Mouse (Mus musculus): ENCODE measurements around the gene C3.
A peak's percentile ranks its signal among the peaks of the same experiment; 100 is the strongest.

Gene C3

GRCm38 (mm10) chr17:57219167-57219883, 8.6 kb downstream of the C3 start:
- peak; percentile 72 for DNase-seq (ENCODE audit: low spot score)

- no peak for DNase-seq (ENCODE audit: low spot score)
These were observed 9.5 kb downstream of the C3 start for GRCm38 (mm10) chr17:57218335-57218900.

DNA sequence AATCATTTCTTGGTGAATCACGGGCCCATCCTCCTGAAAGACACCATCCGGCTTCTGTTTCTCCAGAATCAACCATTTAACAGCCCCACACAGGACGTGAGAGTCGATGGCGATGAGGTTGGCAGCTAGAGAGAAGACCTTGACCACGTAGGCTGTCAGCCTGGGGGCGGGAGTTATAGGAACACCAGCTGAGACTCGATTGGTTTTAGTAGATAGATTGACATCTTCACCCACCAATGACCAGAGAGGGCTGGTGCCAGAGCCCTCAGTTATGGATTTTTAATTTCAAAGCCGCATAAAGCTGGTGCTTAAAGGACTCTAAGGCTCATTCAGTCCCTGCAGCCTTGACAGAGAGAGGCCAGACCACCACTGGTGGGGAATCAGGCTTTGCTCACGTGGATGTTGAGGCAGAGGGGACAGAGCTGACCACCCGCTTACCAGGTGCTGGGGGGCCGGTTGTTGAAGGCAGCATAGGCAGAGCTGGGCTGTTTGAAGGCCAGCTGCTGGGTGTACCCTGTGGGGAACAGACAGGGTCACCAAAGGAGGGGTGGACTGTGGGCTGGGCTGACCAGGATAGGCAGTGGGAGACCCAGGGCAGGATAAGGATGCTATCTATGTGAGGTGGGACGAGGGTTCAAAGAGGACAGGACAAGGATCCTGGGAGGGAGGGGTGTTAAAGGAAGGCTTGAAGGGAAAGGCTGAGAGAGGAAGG, 13.1 kb downstream of the C3 start:
- DNase-seq (ENCODE audit: low spot score): no peak

GRCm38 (mm10) chr17:57211501-57211900, 16.4 kb downstream of the C3 start:
- no peak for DNase-seq (ENCODE audit: low spot score)

- no peak for DNase-seq (ENCODE audit: low spot score)
These were observed 18.6 kb downstream of the C3 start for GRCm38 (mm10) chr17:57209330-57209729.

DNA sequence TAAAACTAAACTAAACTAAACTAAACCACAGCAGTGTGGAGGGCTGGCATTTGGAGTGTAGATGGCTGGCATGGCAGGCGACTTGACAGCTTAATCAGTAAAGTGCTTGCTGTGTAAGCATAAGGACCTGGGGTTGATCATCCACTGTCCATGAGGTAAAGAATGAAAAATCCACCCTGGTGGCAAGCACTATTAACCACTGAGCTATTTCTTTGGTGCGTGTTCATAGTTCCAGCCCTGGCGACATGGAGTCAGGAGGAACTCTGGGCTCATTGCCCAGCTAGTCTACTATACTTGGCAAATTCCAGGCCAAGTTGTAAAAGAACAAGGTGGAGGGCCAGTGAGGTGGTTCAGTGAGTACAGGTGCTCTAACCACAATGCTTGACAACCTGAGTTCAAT, 20.0 kb downstream of the C3 start:
- DNase-seq (ENCODE audit: low spot score): no peak

DNA sequence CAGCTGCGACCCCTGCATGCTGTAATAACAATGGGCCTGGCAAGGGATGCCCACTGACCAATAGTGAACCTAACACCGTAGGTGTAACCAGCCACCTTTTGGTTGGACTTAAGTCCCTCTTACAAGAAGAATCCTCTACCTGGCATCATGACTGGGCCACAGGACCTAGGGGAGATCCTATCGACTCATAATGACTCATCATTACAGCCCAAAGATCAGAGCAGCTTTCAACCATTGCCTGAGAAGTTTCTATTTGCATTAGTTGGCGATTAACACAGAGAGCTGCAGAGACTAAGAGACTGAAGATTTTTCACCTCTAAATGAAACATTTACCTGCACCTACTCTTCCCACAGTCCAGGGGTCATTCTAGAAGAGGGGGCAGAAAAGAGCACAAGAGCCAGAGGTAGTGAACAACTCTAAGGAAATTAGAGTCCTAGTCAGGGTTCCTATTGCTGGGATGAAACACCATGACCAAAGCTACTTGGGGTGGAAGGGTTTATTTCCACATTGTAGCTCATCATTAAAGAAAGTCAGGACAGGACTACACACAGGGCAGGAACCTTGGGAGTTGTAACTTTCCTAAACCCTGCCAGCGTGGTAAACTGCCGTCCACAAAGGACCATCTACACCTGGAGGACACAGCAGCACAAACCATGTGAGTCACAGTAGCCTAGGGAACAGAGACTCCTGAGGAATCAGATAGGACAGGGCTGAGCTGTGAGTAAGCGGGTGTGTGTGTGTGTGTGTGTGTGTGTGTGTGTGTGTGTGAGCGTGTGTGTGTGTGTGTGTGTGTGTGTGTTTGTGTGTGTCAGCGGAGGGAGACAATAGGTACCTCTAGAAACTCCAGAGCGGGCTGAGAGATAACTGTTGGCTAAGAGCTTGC, 25.9 kb downstream of the C3 start:
- no peak for DNase-seq (ENCODE audit: low spot score)

GRCm38 (mm10) chr17:57198252-57198651, 29.7 kb downstream of the C3 start:
- no peak for DNase-seq (ENCODE audit: low spot score)

DNA sequence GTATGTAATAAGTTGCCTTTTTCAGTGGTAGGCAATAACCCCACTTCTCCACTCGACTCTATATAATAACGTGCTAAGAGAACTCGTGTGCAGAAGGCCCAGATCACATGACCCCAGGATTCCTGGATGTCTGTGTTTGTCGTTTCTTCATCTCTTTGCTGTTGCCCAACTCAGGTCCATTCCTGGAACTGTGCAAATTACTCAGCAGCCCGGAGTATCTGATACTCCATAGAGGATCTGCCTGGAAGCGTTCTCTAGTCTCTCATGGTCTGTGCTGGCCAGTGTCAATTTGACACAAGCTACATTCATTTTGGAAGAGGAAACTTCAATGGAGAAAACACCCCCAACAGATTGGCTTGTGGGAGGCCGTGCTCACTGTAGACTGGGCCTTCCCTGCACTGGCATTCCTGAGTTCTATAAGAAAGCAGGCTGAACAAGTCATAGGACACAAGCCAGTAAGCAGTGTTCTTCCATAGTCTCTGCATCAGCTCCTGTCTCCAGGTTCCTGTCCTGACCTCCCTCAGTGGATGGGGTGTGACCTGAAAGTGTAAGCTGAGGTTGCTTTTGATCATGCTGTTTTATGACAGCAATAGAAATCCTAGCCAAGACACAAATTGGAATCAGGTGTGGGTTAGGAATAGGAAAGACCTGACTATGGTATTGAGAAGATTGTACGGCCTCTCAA, 32.5 kb downstream of the C3 start:
- DNase-seq (ENCODE audit: low spot score): no peak

DNA sequence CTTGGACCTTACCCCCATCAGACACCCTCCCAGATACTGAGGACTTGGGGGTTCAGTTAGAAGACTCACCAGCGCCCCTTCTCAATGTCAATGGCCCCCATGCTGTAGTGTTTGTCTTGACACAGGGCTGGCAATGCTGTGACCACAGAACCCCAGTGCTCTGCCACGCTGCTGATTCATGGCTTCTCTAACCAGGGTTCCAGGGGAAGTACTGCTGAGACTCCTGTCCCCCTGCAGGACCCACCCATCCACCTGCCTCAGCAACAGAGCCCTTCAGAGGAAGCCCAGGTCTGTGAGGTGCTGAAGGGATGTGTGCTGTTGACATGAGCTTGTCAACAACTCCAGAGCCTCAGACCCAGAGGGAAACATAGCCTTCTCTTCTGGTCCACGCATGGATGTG, 33.2 kb downstream of the C3 start:
- DNase-seq (ENCODE audit: low spot score): no peak

- DNase-seq (ENCODE audit: low spot score): no peak
These were observed 33.9 kb downstream of the C3 start, which contains the start of gene Tnfsf14 for GRCm38 (mm10) chr17:57194041-57194507. Tnfsf14 (minus strand) TSS chr17:57194177.

DNA sequence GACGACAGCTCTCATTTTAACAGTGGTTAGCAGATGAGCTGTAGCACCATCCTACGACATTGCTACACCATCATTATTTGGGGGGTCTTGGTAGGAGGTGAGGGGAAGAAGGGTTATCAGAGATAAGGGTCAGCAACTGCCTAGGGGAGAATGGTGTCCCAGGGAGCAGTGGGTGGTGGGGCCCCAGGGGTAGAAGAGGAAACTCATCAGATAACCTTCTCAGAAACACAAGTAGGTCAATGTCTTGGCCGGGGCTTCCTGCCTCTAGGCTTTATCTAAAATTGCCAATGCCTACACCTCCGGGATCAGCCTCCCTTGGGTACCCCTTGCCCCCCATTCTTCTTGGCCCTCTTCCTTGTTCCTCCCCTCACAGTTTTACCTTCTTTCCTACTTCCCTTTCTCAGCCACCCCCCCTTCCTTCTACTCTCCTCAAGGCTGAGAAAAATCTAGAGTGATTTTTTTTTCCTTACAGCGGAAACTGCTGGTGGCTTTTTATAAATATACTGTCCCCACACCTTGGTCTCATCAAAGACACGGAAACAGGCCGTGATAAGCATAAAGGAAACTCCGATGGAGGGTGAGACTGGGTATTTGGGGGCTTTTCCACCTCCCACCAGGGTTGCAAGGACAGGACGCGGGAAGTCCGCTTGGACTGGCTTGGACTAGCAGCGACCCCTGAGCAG, 39.3 kb downstream of the C3 start:
- no peak for DNase-seq (ENCODE audit: low spot score)

GRCm38 (mm10) chr17:57185641-57186040, 42.3 kb downstream of the C3 start:
- DNase-seq (ENCODE audit: low spot score): no peak

GRCm38 (mm10) chr17:57182871-57183270, 45.1 kb downstream of the C3 start:
- DNase-seq (ENCODE audit: low spot score): no peak

GRCm38 (mm10) chr17:57180363-57180762, 47.6 kb downstream of the C3 start:
- DNase-seq (ENCODE audit: low spot score): no peak

GRCm38 (mm10) chr17:57173351-57173750, 54.6 kb downstream of the C3 start:
- DNase-seq (ENCODE audit: low spot score): no peak

GRCm38 (mm10) chr17:57172378-57172777, 55.6 kb downstream of the C3 start:
- DNase-seq (ENCODE audit: low spot score): no peak

DNA sequence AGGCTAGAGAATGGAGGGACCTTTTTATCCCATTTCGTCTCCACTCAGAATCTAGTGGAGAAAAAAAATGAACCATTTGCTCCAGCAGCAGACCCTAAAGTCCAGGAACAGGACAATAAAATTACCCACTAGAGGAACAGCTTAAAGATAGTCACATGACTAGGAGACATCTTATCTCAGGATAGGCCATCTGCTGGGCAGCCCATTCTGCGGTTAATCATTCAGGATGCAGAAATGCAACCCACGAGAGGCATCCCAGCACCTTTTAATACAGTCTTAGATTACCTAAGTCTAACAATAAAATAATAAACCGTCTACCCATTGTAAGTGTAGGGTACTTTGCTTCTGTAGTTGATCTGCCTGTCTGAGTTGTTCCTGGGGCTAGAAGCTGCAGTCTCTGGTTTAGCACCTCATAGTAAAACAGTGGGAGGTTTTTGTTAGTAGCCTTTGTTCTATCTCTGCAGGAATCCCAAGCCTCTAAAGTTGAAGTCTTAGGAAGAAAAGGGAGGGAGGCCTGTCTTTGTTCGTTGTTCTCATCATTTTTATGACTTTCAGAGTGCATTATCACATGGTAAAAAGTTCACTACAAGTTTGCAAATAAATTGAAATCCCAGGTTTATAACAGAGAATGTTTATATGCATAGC, 57.2 kb downstream of the C3 start:
- DNase-seq (ENCODE audit: low spot score): no peak

- DNase-seq (ENCODE audit: low spot score): peak; percentile 94
These were observed 60.8 kb downstream of the C3 start for GRCm38 (mm10) chr17:57166800-57167791.
